Mouse (Mus musculus) liver (tissue): ENCODE data around the gene Nmnat2.

Source experiments
- DNase-seq: peaks from one replicate; pipeline ENCODE4 v3.0.0-alpha.2; 2020; ENCODE audit warnings: mixed read lengths

The Nmnat2 gene

DNA sequence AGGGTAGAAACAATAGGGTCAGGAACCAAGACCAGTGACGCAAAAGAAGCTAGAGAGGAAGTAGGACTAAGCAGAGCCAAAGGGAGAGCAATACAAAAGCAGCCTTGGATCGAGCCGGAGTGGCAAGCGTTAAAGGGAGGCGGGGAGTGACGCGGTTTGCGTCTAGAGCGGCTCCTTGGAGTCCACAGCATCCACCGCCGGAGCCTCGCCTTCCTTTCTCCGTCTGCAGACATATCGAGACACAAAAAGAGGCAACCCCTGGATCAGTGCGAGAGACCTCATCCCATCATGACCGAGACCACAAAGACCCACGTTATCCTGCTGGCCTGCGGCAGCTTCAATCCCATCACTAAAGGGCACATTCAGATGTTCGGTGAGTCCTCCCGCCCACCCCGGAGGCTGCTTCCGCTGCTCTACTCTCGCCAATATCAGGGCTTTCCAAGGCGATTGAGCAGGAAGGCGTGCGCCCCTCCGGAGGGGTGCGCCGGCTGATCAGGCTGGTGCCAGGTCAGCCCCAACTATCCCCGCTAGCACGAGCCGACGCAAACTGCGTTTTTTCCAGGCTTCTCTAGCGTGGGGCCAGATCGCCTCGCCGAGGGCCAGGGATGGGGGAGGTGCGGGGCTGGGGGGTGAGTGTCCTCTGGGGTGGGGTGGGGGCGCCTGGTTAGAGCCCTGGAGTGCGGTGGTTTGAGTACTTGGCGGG lies at the start of gene Nmnat2:
Nmnat2 (plus strand) TSS at position 173 of the 703 bp plus-strand sequence.
- DNase-seq, result no peak

DNA sequence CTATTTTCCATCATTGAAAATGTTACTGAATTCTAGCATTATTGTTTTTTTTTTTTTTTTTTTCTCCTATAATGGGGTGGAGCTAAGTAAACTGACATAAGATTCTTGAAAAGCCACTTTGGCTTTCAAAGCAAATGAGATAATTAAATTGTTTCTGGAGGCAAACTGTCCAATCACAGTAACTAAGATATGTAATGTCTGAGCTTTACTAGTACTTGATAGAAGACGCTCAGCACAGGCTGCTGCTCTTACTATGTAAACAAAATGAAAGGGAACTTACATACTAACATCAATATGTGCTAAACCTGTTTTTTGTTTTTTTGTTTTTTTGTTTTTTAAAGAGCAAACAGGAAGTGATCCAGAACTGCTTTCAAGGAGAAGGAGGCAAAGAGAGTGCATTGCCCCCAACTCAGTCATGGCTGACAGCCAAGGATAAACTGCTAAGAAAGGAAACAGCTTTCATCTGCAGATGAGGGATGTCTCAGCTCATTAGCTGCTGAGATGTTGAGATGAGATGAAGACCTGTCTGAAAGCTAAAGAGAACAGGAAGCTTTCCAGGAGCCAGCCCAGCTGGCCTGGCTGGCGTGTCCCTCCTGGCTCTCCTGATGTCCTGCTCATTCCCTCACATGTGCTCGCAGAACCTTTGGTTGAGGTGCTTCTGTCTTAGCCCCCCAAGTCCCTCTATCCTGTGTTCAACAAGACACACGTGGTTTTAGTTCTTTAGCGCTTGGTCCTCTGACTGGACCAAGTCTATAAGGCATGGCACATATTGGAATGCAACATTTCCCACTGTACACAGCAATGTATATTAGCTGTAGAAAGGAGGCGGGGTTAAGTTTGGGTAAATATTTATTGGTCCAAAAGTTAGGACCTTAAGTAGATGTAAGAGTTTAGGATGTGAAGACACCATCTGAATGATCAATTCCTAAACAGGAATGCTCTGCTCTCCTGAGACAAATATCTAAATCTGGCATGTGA lies 41.0 kb upstream of the Nmnat2 start:
- DNase-seq, result no peak

DNA sequence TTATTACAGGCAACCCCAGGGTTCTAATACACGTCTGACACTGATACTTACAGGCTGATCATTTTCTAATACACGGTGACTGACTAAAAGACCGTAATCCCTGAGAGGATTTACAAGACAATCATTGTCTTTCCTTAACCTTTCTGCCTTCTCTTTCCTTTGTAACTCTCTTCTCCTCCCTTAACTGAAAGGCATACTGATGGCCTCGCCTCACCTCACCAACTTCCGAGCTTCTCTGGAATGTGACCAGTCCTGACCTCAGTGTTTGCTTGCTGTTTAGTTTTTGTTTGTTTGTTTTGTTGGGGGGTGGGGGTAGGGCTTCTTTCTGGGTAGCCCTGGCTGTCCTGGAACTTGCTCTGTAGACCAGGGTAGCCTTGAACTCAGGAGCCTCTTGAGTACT lies 39.0 kb upstream of the Nmnat2 start:
- DNase-seq, result no peak

DNA sequence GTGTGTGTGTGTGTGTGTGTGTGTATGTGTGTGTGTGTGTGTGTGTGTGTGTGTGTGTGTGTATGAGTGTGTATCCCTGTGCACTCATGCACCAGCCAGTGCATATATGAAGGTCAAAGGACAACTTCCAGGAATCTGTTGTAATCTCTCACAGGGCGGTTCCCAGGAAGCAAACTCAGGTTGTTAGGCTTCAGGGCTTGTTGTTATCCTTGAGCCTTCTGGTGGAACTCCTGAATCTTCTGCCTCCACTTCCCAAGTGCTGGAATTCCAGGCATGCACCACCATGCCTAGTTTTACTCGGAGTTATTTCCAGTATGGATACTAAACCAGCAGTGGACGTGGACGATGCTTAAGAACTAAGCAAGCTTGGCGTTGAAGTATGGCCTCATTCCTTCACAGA lies 37.9 kb upstream of the Nmnat2 start:
- DNase-seq, result no peak

DNA sequence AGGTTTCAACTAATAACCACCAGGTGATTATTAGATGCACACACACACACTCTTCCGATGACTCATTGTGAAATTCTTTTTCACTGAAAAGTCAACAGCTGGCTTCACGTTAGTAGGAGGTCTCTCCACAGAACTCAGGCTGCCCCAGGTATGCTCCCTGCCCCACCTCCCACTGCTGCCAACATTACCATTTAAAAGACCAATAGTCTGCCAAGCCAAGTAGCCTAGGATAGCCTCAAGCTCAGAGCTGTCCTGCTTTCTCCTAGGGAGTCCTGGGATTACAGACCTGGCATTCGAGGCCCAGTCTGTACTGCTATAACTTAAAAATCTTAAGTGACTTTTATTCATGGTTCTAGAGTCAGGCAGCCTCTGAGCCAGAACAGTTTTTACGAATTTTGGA lies 37.2 kb upstream of the Nmnat2 start:
- no peak for DNase-seq

DNA sequence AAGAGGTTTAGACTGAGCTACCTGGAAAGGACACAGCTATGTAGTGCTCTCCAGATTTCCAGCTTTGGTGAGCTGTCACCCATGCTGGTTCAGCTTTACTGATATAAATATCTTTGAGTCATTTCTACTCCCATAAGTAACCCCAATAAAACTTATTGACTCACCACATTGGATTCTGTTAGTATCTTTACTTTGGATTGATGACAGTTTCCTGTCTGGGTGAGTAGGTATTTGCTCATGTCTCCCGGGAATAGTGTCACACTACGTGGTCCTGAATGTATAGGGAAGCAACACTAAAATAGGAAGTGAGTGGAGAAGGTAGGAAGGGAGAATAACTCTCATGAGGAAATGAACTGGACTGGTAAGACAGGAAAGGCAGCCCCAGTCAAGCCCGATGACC lies 33.0 kb upstream of the Nmnat2 start:
- no peak for DNase-seq

DNA sequence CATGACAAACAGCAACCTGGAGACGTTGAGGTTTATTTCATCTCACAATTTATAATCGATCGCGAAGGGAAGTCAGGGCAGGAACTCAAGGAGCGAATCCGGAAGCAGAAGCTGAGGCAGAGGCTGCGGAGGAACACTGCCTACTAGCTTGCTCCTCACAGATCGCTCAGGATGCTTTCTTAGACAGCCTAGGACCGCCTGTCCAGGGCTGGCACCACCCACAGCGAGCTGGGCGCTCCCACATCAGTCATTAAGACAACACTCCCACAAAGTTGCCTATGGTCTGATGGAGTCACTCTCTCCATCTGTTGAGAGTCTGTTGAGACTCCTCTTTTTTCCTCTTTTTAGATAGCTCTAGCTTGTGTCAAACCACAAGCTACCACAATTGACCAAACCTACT lies 20.8 kb upstream of the Nmnat2 start:
- no peak for DNase-seq

DNA sequence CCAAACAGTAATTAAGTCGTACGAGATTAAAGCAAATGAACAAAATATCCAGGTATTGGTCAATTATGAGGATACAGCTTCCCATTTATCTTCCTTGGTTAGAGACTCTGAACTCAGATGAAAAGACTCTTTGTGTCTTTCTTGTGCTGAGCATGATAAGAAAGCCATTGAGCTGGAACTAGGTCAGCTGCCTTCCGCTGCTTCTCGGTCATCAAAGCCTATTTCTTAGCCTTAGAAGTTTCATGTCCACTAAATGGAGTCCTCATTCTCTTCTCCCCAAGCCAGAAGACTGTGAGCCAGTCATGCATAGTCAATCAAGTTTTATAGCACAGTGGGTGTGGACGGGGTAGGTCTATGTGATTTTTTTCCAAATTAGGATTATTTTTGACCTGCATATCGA lies 19.3 kb upstream of the Nmnat2 start:
- DNase-seq, result no peak

DNA sequence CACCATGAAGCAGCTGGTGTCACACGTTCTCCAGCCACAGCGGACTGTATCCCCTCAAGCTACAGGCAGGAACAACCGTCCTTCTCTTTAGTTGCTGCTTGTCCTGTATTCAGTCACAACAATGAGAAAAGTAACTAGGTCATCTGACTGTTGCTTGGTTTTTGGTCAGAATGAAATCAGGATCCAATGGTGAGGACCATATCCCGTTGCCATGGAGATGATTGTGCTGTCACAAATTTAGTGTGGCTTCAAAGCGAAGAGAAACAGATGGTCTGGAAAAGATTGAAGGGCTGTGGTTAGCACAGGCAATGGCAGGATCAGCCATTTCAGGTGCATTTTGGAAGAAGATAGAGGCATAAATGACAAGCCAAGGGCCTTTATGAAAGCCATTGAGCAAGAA lies 18.4 kb upstream of the Nmnat2 start:
- no peak for DNase-seq

DNA sequence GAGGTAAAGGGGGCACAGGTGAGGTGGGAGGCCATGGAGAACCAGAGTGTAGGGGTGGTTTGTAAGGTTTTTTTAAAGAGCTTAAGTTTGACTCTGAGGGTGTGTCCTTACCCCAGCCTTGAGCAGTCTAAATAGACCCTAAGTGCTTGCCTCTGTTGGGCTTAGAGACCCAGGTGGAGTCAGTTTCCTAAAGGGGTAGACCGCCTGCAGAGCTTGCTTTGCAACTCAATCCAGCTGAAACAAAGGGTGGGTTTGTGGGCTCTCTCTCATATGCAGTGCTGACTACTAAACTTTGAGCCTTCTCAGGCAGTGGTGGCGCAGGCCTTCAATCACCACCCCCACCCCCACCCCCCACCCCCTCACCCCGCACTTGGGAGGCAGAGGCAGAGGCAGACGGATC lies 11.8 kb upstream of the Nmnat2 start:
- no peak for DNase-seq

DNA sequence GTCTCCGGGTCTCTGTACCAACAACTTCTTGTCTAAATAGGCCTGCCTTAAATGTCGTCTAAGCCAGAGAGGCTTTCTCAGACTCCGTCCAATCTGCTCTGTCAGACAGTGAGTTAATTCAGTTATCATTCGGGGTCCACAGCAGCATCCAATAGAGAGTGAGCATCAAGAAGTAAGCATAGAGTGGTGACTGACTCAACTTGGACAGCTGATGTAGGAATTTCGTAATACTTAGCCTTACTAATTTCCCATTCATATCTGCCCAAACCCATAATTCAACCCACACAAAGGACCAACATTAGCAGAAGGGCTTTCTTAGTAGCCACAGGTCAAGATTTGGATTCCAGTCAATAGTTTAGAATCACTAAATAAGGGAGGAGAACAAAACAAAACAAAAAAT lies 626 bp upstream of the Nmnat2 start:
- DNase-seq, result no peak

DNA sequence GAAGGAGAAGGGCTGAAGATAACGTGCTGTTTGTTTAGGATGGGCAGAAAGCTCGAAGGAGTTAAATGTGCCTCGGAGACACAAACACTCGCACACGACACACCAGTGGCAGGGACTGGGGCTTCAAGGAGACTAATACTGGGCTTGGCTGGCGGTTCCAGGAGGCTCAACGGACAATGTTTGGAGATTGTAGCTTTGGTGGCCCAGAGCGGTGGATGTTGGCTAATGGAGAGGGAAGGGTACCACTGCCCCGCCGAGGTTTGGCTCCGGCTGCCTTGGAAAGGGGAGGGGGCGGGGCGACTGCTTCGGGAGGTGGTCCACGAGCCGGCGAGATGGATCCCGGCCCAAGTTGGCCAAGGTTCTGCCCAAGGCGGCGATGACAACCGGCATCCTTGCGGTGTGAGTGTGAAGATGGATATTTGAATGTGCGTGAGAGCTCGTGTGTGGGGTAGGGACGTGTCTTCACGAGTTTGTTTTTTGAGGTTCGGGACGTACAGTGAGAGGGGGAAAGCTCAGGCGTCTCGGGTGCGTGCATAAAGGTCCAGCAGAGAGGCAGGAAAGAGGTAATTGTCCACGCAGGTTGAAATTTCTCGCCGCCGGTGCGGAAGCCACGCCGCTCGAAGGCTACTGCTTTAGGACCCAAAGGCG lies 895 bp downstream of the Nmnat2 start:
- no peak for DNase-seq

DNA sequence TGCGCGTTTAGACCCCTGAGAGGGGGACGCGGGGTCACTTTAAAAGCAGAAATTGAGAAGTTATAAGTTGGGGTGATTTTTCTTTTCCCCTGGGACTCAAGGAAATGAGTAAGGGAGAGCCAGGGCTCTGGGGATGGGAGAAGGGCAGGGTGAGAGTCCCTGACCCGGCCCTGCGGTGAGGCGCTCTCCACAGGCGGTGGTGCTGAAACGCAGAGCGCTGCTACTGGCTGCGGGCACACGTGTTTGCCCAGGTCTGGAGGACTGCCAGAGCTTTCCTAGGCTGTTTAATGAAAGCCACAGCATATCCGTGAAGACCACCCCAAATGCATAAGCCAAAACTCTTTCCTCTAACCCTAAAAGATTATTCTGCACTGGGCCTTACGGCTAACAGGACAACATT lies 1.4 kb downstream of the Nmnat2 start:
- DNase-seq, result peak; percentile 48

DNA sequence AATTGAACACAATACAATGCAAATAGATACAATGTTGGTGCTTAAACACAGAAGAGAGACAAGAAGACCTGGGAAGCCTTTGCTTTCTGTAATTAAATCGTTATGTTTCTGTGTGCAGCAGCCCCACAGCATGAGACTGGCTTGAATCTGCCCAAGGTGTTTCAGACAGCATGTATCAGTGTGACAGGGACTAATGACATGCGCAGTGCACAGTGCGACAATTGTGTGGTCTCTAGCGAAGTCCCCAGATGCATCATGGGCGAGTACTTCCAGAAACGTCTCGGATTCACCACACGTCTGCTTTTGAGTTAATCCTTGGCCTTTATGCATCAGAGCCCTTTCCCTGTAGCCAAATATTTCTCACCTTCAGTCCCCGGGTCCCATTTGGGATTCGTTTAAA lies 9.6 kb downstream of the Nmnat2 start:
- DNase-seq, result no peak

DNA sequence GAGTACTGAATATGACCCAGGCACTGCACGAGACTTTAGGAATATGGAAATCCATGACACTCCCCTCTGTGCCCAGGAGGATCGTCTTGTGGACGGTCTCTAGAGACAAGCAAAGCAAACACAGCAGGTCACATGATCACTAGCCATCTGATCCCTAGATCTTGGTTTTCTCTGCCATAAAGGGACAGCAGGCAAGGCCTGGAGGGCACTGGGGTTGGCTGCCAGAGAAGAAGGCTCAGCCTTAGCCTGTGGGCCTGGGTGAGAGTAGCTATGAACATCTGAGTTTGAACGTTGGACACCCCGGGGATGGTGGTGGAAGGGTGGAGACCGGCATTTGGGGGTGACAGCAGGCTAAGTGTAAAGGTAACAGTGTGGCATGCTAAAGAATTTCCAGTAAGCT lies 11.4 kb downstream of the Nmnat2 start:
- DNase-seq, result no peak

DNA sequence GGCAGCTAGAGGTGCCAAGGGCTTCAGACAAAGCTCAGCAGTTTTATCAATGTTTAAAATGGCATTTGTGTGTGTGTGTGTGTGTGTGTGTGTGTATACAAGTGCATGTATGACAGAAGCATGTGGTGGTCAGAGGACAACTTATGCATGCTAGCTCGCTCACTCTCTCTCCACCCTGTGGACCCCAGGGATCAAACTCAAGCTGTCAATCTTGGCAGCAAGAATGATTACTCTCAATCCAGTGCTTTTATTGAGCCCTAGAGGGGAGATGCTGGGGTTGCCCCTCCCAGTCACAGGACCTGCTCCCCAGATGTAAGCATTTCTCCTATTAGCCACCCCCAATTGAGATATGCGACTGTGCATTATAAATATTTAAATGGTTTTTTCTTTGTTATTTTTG lies 11.9 kb downstream of the Nmnat2 start:
- no peak for DNase-seq

DNA sequence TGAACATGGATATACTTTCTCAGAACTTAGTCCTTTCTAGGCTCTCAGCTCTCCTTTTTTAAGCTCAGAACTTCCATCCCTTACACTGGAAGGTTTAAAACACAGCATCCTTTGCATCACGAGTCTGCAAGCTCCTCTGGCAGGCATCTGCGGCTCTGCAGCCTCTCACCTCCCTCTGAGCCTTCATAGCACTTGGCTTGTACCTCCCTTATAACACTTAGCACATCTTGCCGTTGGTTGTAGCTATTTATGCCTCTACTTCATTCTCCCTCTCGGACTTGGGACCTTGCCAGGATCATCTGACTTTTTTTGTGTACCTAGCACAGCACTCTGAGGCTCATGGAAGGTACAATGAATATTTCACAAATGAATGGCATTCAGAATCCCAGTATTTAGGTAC lies 14.3 kb downstream of the Nmnat2 start:
- no peak for DNase-seq

DNA sequence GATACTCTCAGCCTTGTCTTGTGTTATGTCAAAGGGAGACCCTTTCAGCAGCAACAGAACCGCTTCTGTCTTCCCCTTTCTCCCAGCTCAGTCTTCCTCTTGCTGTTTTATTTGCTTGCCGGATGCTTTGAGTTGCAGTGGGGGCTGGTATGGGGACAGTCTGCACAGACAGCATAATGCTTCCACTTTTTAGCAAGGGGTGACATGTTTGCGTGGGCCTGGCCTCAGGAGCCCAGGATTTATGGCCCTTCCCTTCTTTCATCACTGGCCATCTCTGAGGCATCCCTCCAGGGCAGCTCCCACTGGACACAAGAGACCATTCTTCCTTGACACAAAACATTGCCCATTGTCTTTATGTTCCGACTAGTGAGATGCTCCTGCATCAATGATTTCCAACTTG lies 18.2 kb downstream of the Nmnat2 start:
- no peak for DNase-seq

DNA sequence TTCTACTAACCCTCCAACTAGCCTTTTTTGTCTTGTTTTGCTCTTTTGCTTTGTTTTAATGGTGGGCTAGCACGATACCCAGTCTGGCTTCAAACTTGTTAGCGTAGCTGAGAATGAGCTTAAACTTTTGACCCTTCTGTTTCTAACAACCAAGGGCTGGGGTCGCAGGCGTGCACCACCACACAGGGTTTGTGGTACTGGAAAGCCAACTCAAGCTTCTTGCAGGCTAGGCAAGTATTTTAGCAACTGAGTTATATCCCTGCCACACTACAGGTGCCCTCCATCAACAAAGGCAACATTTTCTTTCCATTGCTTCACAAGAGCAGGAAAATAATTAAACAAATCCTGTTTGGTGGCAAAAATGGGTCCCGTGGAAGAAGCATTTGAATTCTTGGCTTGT lies 18.6 kb downstream of the Nmnat2 start:
- DNase-seq, result no peak

DNA sequence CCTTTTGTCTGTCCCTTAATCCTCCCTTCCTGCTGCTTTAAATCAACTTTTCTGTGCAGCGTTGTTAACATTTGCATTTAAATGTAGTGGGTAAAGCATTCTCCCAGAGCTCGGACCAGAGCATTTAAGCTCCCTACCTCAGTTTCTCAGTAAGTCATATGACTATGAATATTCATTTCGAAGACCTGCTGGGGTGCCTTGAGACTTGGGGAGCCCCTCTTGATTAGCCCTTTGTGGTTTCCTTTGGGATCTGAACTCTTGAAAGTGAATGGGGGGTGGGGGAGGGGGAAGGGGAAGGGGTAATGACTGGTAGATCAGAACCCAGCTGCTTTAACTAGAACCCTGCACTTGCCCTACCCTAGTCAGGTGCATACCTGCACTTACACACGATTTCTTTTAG lies 19.1 kb downstream of the Nmnat2 start:
- no peak for DNase-seq

DNA sequence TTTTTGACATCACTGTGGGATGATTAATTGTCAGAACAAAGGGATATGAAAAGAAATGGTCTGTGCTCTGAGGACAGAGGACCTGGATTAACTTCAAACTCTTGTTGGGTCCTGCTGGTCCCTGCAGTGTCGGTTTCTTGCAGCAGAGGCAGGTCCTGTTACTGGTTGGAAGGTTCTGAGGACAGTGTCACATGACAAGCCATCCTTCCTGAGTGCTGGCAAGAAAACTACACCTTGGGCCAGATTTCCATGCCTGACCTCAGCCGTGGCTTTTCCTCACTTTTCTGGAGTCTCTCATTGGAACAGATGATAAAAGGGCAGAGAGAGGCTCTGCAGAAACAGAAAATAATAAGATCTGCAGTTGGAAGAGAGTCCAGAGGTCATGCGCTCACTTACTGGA lies 20.4 kb downstream of the Nmnat2 start:
- DNase-seq, result no peak

DNA sequence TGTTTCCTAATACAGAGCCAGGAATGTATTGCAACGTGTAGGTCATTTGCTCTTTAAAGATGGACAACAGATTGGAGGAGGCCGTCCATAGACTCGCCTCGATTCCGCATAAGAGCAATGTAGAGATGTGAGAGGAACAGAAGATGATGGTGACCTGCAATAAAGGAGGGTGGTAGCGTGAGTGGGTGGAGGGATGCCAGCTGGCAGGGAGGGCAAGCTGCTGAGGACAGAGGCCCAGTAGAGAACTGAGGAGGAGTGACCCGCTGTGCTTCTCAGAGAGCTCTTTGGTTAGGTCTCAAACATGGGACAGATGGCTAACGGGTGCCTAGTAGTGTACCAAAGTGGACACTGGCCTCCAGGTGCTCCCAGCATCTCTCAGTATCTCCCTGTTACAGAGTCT lies 23.9 kb downstream of the Nmnat2 start:
- DNase-seq, result no peak

DNA sequence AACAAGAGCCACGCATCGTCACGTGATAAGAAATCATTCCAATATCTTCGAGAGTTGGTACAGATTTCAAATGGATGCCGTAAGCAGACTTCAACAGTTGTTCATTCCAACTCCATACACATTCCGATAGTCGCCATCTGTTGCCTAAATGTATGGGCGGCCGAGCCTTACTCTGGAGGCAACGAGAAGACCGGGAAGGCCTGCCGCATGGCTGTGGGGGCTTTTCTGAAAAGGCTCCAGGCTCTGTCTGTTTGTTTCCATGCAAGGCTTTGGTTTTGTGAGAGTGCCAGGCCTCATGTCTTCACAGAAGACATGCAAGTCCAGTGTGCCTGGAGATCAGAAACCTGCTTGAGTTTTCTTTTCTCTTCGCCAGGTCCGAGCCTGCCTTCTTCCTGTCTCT lies 28.6 kb downstream of the Nmnat2 start:
- DNase-seq, result no peak

DNA sequence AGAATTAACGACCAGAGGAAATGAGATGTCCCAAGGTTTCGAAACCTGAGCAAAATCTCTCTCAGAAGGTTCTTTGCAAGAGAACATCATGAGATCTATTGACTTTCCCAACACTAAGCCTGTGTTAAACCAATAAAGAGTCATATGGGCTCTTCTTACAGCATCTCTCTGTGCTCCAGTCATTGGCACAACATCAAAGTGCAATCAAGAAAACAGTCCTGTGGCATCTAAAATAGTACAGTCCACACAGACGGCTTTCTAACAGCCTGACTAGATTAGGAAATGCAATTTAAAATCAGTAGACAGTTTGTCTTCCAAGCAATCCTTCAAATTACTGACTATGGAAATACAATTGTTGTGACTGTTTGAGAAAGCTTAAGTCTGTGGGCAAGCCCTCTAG lies 32.2 kb downstream of the Nmnat2 start:
- no peak for DNase-seq
